Mouse (Mus musculus): ENCODE measurements at regions not wholly inside any gene's neighbourhood (a gene's known extent, or its start where the extent isn't known, plus 50 kb on each side); places are given as distances from the start of the nearest gene placed in this dataset.

- TF ChIP-seq CTCF (IDR thresholded peaks at IDR 0.05; ENCODE audit: control insufficient read depth, insufficient read depth, low read length) = no peak
- TF ChIP-seq POLR2A (IDR thresholded peaks at IDR 0.05; ENCODE audit: borderline replicate concordance, control insufficient read depth, low read depth, low read length) = no peak
Observed at GRCm38 (mm10) chr6:94963204-94963603, 153.8 kb upstream of the Kbtbd8 start.

Measured in bone marrow, adult 2 months (tissue).